Mouse (Mus musculus) adrenal gland, adult 2 months (tissue): Measurements from ENCODE around the gene 2410004B18Rik. TPM values are rescaled to one million over a fixed set of nuclear protein-coding genes. Genes with fewer than 3 reads are reported as not detected.
"Not testable (repeated sequence)": the region's sequence is repeated elsewhere in the genome, so short reads cannot be mapped to it uniquely, and the experiment has no call there.

Experiments
- DNase-seq: peaks from one replicate; pipeline ENCODE4 v3.0.0; 2021
- long read RNA-seq: library from polyadenylated mRNA; stranded (forward); transcript quantifications from one replicate; pipeline ENCODE4 v2.0.0, GENCODE M21; 2021
- polyA plus RNA-seq: library from polyadenylated mRNA; depleted of rRNA; stranded (reverse); fragments of >200 nt; gene quantifications from 2 replicates; pipeline ENCODE4 v1.2.3, GENCODE M21; 2012; rRNA removed
- total RNA-seq, 2 experiments: library from RNA; stranded (reverse); gene quantifications; 2 replicates each; pipeline ENCODE4 v1.2.3; 2021

2410004B18Rik gene
- 10 to 100 TPM; 22.0 to 23.1 TPM for total RNA-seq
- 8.7 and 9.2 TPM in 2 replicates for polyA plus RNA-seq
- long read RNA-seq, transcript 2410004B18Rik-201 (3 exons, 1,547 nt) = major isoform, 6 of 12 reads
- long read RNA-seq, partial matches to known transcripts = 0 of 12 reads
- long read RNA-seq, other reads (novel, unspliced or antisense) = 1 of 12 reads

- peak; percentile 93 for DNase-seq
These were observed at the start of gene 2410004B18Rik for GRCm38 (mm10) chr3:145937505-145938404. 2410004B18Rik (plus strand) TSS chr3:145938014.

- no peak for DNase-seq
These were observed 47.3 kb upstream of the 2410004B18Rik start for GRCm38 (mm10) chr3:145890346-145891132.

GRCm38 (mm10) chr3:145892451-145892850 lies 45.4 kb upstream of the 2410004B18Rik start:
- no peak for DNase-seq

GRCm38 (mm10) chr3:145894131-145894530 lies 43.7 kb upstream of the 2410004B18Rik start:
- DNase-seq = no peak

GRCm38 (mm10) chr3:145897749-145898148 lies 40.1 kb upstream of the 2410004B18Rik start:
- DNase-seq = no peak

- DNase-seq = no peak
These were observed 38.0 kb upstream of the 2410004B18Rik start for GRCm38 (mm10) chr3:145899832-145900231.

- DNase-seq = no peak
These were observed 34.3 kb upstream of the 2410004B18Rik start for GRCm38 (mm10) chr3:145903530-145903929.

GRCm38 (mm10) chr3:145904850-145905776 lies 32.7 kb upstream of the 2410004B18Rik start:
- peak; percentile 34 for DNase-seq

- no peak for DNase-seq
These were observed 31.2 kb upstream of the 2410004B18Rik start for GRCm38 (mm10) chr3:145906582-145906981.

- DNase-seq = no peak
These were observed 25.3 kb upstream of the 2410004B18Rik start for GRCm38 (mm10) chr3:145912512-145912911.

GRCm38 (mm10) chr3:145913263-145913662 lies 24.6 kb upstream of the 2410004B18Rik start:
- DNase-seq = peak; percentile 56

GRCm38 (mm10) chr3:145913942-145914341 lies 23.9 kb upstream of the 2410004B18Rik start:
- not testable (repeated sequence) for DNase-seq

GRCm38 (mm10) chr3:145916374-145916773 lies 21.4 kb upstream of the 2410004B18Rik start:
- DNase-seq = no peak

GRCm38 (mm10) chr3:145916826-145917225 lies 21.0 kb upstream of the 2410004B18Rik start:
- DNase-seq = no peak

- DNase-seq = no peak
These were observed 15.6 kb upstream of the 2410004B18Rik start, which contains the start of gene Bcl10 for GRCm38 (mm10) chr3:145922019-145922854. Bcl10 (plus strand) TSS chr3:145922804.

- no peak for DNase-seq
These were observed 14.8 kb upstream of the 2410004B18Rik start for GRCm38 (mm10) chr3:145922971-145923370.

- DNase-seq = peak; percentile 100
These were observed 13.8 kb upstream of the 2410004B18Rik start for GRCm38 (mm10) chr3:145923874-145924577.

- DNase-seq = peak; percentile 66
These were observed 13.0 kb upstream of the 2410004B18Rik start for GRCm38 (mm10) chr3:145924649-145925337.

GRCm38 (mm10) chr3:145925506-145925905 lies 12.3 kb upstream of the 2410004B18Rik start:
- DNase-seq = no peak
